33 mouse cellular contexts compared by ENCODE assay signal in the genomic region with DNA sequence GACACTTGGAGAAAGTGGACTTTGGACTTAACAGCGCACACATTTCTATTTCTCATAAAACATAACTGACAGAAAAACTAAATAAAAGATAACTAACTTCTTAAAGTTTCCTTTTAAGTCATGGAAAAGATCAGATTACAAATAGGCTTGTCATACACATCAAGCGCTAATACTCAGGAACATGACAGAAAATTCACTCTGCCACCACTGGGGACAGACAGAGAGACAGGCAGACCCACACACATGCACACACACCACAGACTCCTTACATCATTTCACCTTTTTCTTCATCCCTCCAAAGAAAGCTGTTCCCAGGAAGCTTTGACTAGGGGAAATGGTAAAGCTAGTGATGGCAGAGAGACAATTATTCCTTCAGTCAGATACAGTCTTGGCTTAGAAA. TPM values are rescaled to one million over a fixed set of nuclear protein-coding genes. Genes with fewer than 3 reads are reported as not detected.
A peak's percentile ranks its signal among the peaks of the same experiment; 100 is the strongest.
DNase-seq lines count a peak whose midpoint lies in the region; ATAC-seq and TF ChIP-seq lines count a peak whose summit lies in the region.
"Had no signal": no experiment of that assay in that cellular context is flagged by ENCODE, and none has a peak within 500 bp of the region (broad histone marks: within the 10 kb centered on the region; RNA-seq: fewer than 3 reads in every experiment).

No protein-coding gene starts in this region.

- H3K36me3 ChIP-seq in heart, postnatal 0 days (replicated peaks; ENCODE audit: control insufficient read depth, insufficient read depth, low read length): no peaks in the 10 kb centered on the region
- H3K36me3 ChIP-seq: embryonic facial prominence, embryonic 13.5 days; limb, embryonic 15.5 days; liver, embryonic 15.5 days; neural tube, embryonic 13.5 days had no signal

- H3K4me1 ChIP-seq in heart, postnatal 0 days (ENCODE audit: control insufficient read depth, insufficient read depth): peaks cover 63% of the 10 kb centered on the region
- H3K4me1 ChIP-seq in brown adipose tissue, adult 24 weeks (ENCODE audit: control insufficient read depth, insufficient read depth, insufficient read length, low read length): peaks cover 37% of the 10 kb centered on the region
- H3K4me1 ChIP-seq: embryonic facial prominence, embryonic 13.5 days had no signal

- peak overlapping the region; percentile 4; the same call in 1 of the 2 replicates for H3K4me2 ChIP-seq in heart, postnatal 0 days (ENCODE audit: low read depth, low read length)
- H3K4me2 ChIP-seq: embryonic facial prominence, embryonic 13.5 days; forebrain, embryonic 13.5 days; limb, embryonic 15.5 days; liver, embryonic 15.5 days; neural tube, embryonic 13.5 days had no signal

- no peak overlapping the region for H3K4me3 ChIP-seq in heart, postnatal 0 days (ENCODE audit: low read depth, low read length)
- no peak overlapping the region for H3K4me3 ChIP-seq in left cerebral cortex, adult 2 months
- H3K4me3 ChIP-seq in brown adipose tissue, adult 24 weeks (ENCODE audit: insufficient read depth, low read depth, low read length): no peak overlapping the region
- H3K4me3 ChIP-seq: embryonic facial prominence, embryonic 13.5 days; erythroblast, embryonic 14.5 days; forebrain, embryonic 13.5 days; limb, embryonic 15.5 days; liver, embryonic 15.5 days; myocyte; neural tube, embryonic 13.5 days had no signal

- intact Hi-C loops in left cerebral cortex, adult 2 months (cut with DNase I): loop anchor here (5.0 kb wide), 1 partner anchor 108 kb away; no protein-coding TSS in a partner anchor
- intact Hi-C loops in left cerebral cortex, postnatal 36 days (cut with DNase I): loop anchor here (5.0 kb wide), 1 partner anchor 108 kb away; no protein-coding TSS in a partner anchor

- no peak for TF ChIP-seq EP300 in heart, postnatal 0 days (IDR thresholded peaks at IDR 0.05; ENCODE audit: low read depth)

- H3K27ac ChIP-seq in heart, postnatal 0 days (ENCODE audit: low read depth): peak overlapping the region; percentile 47; the same call in 1 of the 2 replicates
- no peak overlapping the region for H3K27ac ChIP-seq in left cerebral cortex, adult 2 months
- H3K27ac ChIP-seq in brown adipose tissue, adult 24 weeks (replicated peaks; ENCODE audit: low read depth, low read length): peak overlapping the region; percentile 66
- H3K27ac ChIP-seq: embryonic facial prominence, embryonic 13.5 days; forebrain, embryonic 13.5 days; limb, embryonic 15.5 days; liver, embryonic 15.5 days; neural tube, embryonic 13.5 days had no signal

- H3K9ac ChIP-seq in heart, postnatal 0 days (replicated peaks; ENCODE audit: low read depth, low read length): no peak overlapping the region
- H3K9ac ChIP-seq: embryonic facial prominence, embryonic 13.5 days; forebrain, embryonic 13.5 days; limb, embryonic 15.5 days; liver, embryonic 15.5 days; neural tube, embryonic 13.5 days had no signal

- 86% methylated on average over 2 of the region's 2 CpGs for WGBS in heart, postnatal 0 days

- no peaks in the 10 kb centered on the region for H3K27me3 ChIP-seq in heart, postnatal 0 days (ENCODE audit: control insufficient read depth, insufficient read depth, low read length)
- H3K27me3 ChIP-seq: limb, embryonic 15.5 days had no signal

- no peak for TF ChIP-seq CTCF in heart, postnatal 0 days (IDR thresholded peaks at IDR 0.05; ENCODE audit: low read depth)
- TF ChIP-seq CTCF in left cerebral cortex, adult 2 months (IDR thresholded peaks at IDR 0.05): peak; percentile 7

- ATAC-seq in heart, postnatal 0 days (ENCODE audit: insufficient read depth, low read depth): no peak
- peak; percentile 43 for ATAC-seq in megakaryocyte progenitor cell, adult 5-6 weeks (replicated peaks; ENCODE audit: poor library complexity)
- ATAC-seq: forebrain, embryonic 13.5 days; midbrain, embryonic 16.5 days had no signal

- DNase-seq in heart, postnatal 0 days (ENCODE audit: low spot score): no peak
- DNase-seq in heart, adult 9 months (ENCODE audit: low spot score in 2 of 2): no peak
- DNase-seq in left cerebral cortex, adult 2 months (ENCODE audit: extremely low spot score in 1 of 2, low spot score in 2 of 2): no peak
- no peak for DNase-seq in left cerebral cortex, postnatal 36 days (ENCODE audit: low spot score in 2 of 2)
- no peak for DNase-seq in testis, postnatal 14 days (ENCODE audit: low spot score)
- DNase-seq: adrenal gland, adult 8-10 months; cerebellum, adult 18-20 months; cerebellum, postnatal 25 days; embryo, embryonic 11 days; gastrocnemius, postnatal 10 days; heart, adult 18-20 months; heart, postnatal 14 days; kidney, adult 8-10 months; kidney, postnatal 25 days; layer of hippocampus, adult 9-11 months; left cerebral cortex, postnatal 4 days; lung, postnatal 4 days; retina, postnatal 1 day; right cerebral cortex, postnatal 25 days; spleen, adult 18-20 months; thymus, postnatal 14 days had no signal

- no peaks in the 10 kb centered on the region for H3K9me3 ChIP-seq in heart, postnatal 0 days (replicated peaks; ENCODE audit: control insufficient read depth, low read length)
- H3K9me3 ChIP-seq: embryonic facial prominence, embryonic 13.5 days; forebrain, embryonic 13.5 days; limb, embryonic 15.5 days; liver, embryonic 15.5 days; neural tube, embryonic 13.5 days had no signal

RNA-seq across cellular contexts. Expression of a gene that starts 5.4 kb away (rescaled TPM):
- 25.7 and 30.2 TPM in 2 replicates for total RNA-seq in heart, postnatal 0 days (2014; rRNA removed; ENCODE audit: low replicate concordance)
- polyA plus RNA-seq in heart, postnatal 0 days (2015; fragmentation: Nextera tagmentation; extraction: Ambion mirVana): 7.1 and 7.8 TPM in 2 replicates
- total RNA-seq in left cerebral cortex, adult 2 months (2021): 10 to 100 TPM; 19.5 to 24.1 TPM
- total RNA-seq in left cerebral cortex, postnatal 36 days (2021): 10 to 100 TPM; 21.9 to 23.7 TPM
- polyA plus RNA-seq in brown adipose tissue, adult 24 weeks (2012; ENCODE audit: insufficient read depth, insufficient read length, missing spikeins): 3.8 and 6.6 TPM in 2 replicates
- 13.2 and 16.6 TPM in 2 replicates for total RNA-seq in megakaryocyte progenitor cell, adult 5-6 weeks (2015)
- total RNA-seq in megakaryocyte progenitor cell, adult 5-6 weeks (2017): 13.9 and 15.5 TPM in 2 replicates

RNA-seq across cellular contexts. Expression of a gene that starts 6.3 kb away (rescaled TPM):
- total RNA-seq in heart, postnatal 0 days (2014; rRNA removed; ENCODE audit: low replicate concordance): 4.1 and 24.8 TPM in 2 replicates
- 7.1 and 8.8 TPM in 2 replicates for polyA plus RNA-seq in heart, postnatal 0 days (2015; fragmentation: Nextera tagmentation; extraction: Ambion mirVana)
- total RNA-seq in left cerebral cortex, adult 2 months (2021): 1 to 10 TPM; 1.5 to 2.0 TPM
- total RNA-seq in left cerebral cortex, postnatal 36 days (2021): 1 to 10 TPM; 1.7 to 3.5 TPM
- polyA plus RNA-seq in brown adipose tissue, adult 24 weeks (2012; ENCODE audit: insufficient read depth, insufficient read length, missing spikeins): 5.0 and 6.2 TPM in 2 replicates
- total RNA-seq in megakaryocyte progenitor cell, adult 5-6 weeks (2015): 17.4 and 21.6 TPM in 2 replicates
- 3.1 and 5.7 TPM in 2 replicates for total RNA-seq in megakaryocyte progenitor cell, adult 5-6 weeks (2017)
- polyA plus RNA-seq: testis, adult 2 months had no signal

RNA-seq across cellular contexts. Expression of a gene that starts 6.4 kb away (rescaled TPM):
- 41.5 and 55.6 TPM in 2 replicates for total RNA-seq in heart, postnatal 0 days (2014; rRNA removed; ENCODE audit: low replicate concordance)
- polyA plus RNA-seq in heart, postnatal 0 days (2015; fragmentation: Nextera tagmentation; extraction: Ambion mirVana): 13.7 and 16.7 TPM in 2 replicates
- total RNA-seq in left cerebral cortex, adult 2 months (2021): 1 to 10 TPM; 5.8 to 7.1 TPM
- 1 to 10 TPM; 5.8 to 7.7 TPM for total RNA-seq in left cerebral cortex, postnatal 36 days (2021)
- polyA plus RNA-seq in brown adipose tissue, adult 24 weeks (2012; ENCODE audit: insufficient read depth, insufficient read length, missing spikeins): 19.8 and 21.6 TPM in 2 replicates
- total RNA-seq in megakaryocyte progenitor cell, adult 5-6 weeks (2015): 12.3 and 18.0 TPM in 2 replicates
- total RNA-seq in megakaryocyte progenitor cell, adult 5-6 weeks (2017): 7.0 and 8.8 TPM in 2 replicates
- total RNA-seq: MEL had no signal
- polyA plus RNA-seq: erythroblast, embryonic 14.5 days had no signal
